ENCODE assay signal across 1 mouse cellular context in genomic region chr7:45067190-45067999, GRCm38 (mm10).
TF ChIP-seq lines count a peak whose summit lies in the region.

No protein-coding gene starts in this region.

TF ChIP-seq in MEL, 35 proteins besides CTCF, POLR2A, EP300 and RAD21 (continued from another document):
- TF ChIP-seq NELFE (IDR thresholded peaks at IDR 0.05; ENCODE audit: low read depth, low read length) (0 out of 2 replicates have a peak, but pooled peaks have one; percentile 32), TBP (IDR thresholded peaks at IDR 0.05; ENCODE audit: low read depth, low read length) (peak; percentile 46; the same call in 1 of the 2 replicates), HCFC1 (IDR thresholded peaks at IDR 0.05; ENCODE audit: low read depth, low read length) (no peak), MAX (IDR thresholded peaks at IDR 0.05; ENCODE audit: low read length) (no peak), USF2 (IDR thresholded peaks at IDR 0.05; ENCODE audit: borderline replicate concordance in 1 of 2, insufficient read depth in 1 of 2, low read depth in 1 of 2, low read length in 2 of 2) (no peak), ZMIZ1 (IDR thresholded peaks at IDR 0.05; ENCODE audit: low read depth, low read length) (no peak), KAT2A (conservative IDR thresholded peaks at IDR 0.05; ENCODE audit: low read depth, low read length) (no peak), POLR2AphosphoS2 (IDR thresholded peaks at IDR 0.05; ENCODE audit: low read length) (no peak), BHLHE40 (IDR thresholded peaks at IDR 0.05; ENCODE audit: borderline replicate concordance, low read depth, low read length) (no peak), USF1 (IDR thresholded peaks at IDR 0.05; ENCODE audit: low read depth, low read length) (peak; percentile 40; the same call in 1 of the 2 replicates), SMC3 (IDR thresholded peaks at IDR 0.05; ENCODE audit: low read depth, low read length) (no peak), SIN3A (IDR thresholded peaks at IDR 0.05; ENCODE audit: low read length) (no peak), E2F4 (IDR thresholded peaks at IDR 0.05; ENCODE audit: borderline replicate concordance, low read depth, low read length) (no peak), TCF12 (IDR thresholded peaks at IDR 0.05; ENCODE audit: low read depth, low read length) (no peak), ELF1 (IDR thresholded peaks at IDR 0.05; ENCODE audit: low read depth, low read length) (no peak), TAL1 (IDR thresholded peaks at IDR 0.05; ENCODE audit: low read length) (peak; percentile 58), UBTF (IDR thresholded peaks at IDR 0.05; ENCODE audit: borderline replicate concordance, insufficient read depth, low read depth, low read length) (no peak), CHD1 (IDR thresholded peaks at IDR 0.05; ENCODE audit: low read depth, low read length) (no peak), POLR2AphosphoS5 (IDR thresholded peaks at IDR 0.05; ENCODE audit: borderline replicate concordance, low read depth, low read length) (no peak), MEF2A (IDR thresholded peaks at IDR 0.05; ENCODE audit: extremely low read depth, insufficient replicate concordance, low read depth, low read length, poor library complexity, severe bottlenecking) (no peak), ZKSCAN1 (IDR thresholded peaks at IDR 0.05; ENCODE audit: low read depth, low read length) (no peak), MAFK (IDR thresholded peaks at IDR 0.05; ENCODE audit: borderline replicate concordance, low read depth, low read length) (no peak), JUND (IDR thresholded peaks at IDR 0.05; ENCODE audit: low read depth, low read length) (no peak), GATA1 (IDR thresholded peaks at IDR 0.05; ENCODE audit: low read depth, low read length) (peak; percentile 39), CHD2 (IDR thresholded peaks at IDR 0.05; ENCODE audit: low read length) (no peak), MYC (IDR thresholded peaks at IDR 0.05; ENCODE audit: low read depth, low read length) (no peak), ETS1 (IDR thresholded peaks at IDR 0.05; ENCODE audit: low read depth, low read length) (no peak)
